In the genomic region with DNA sequence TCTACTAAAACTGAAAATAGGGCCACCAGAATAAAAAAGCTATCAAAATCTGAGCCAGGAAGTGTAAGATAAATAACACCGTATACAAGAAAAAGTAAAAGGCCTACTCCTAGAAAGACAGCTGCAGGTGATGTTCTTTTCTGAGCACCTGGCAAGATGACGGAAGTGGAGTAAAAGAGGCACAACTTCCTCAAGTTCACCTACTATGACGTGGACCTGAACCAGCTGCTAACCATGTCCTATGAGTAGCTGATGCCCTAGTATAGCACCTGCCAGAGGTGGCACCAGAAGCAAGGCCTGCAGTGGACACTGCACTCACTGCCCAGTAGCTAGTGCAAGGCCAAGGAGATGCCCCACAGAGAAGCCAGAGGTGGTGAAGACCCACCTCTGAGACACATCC, we compare ENCODE assay signal across 29 mouse cellular contexts. TPM values are rescaled to one million over a fixed set of nuclear protein-coding genes. Genes with fewer than 3 reads are reported as not detected.
A peak's percentile ranks its signal among the peaks of the same experiment; 100 is the strongest.
DNase-seq lines count a peak whose midpoint lies in the region; ATAC-seq lines count a peak whose summit lies in the region.
"Had no signal": no experiment of that assay in that cellular context is flagged by ENCODE, and none has a peak within 500 bp of the region (broad histone marks: within the 10 kb centered on the region; RNA-seq: fewer than 3 reads in every experiment).

No protein-coding gene starts in this region.

- ATAC-seq in kidney, embryonic 16.5 days (ENCODE audit: low FRiP score, low TSS enrichment), result no peak
- ATAC-seq: forebrain, embryonic 14.5 days; liver, embryonic 12.5 days; liver, postnatal 0 days had no signal

- H3K4me1 ChIP-seq in kidney, embryonic 16.5 days (ENCODE audit: insufficient read depth, low read length), result no peaks in the 10 kb centered on the region
- H3K4me1 ChIP-seq: embryonic facial prominence, embryonic 12.5 days; hindbrain, embryonic 10.5 days; hindbrain, embryonic 15.5 days; neural tube, embryonic 13.5 days had no signal

- 81% methylated on average over 3 of the region's 3 CpGs for WGBS in kidney, embryonic 16.5 days

- no peaks in the 10 kb centered on the region for H3K27me3 ChIP-seq in kidney, embryonic 16.5 days (ENCODE audit: insufficient read depth, low read length)
- H3K27me3 ChIP-seq: embryonic facial prominence, embryonic 12.5 days; heart, embryonic 13.5 days; hindbrain, embryonic 15.5 days; limb, embryonic 12.5 days; liver, embryonic 12.5 days; midbrain, embryonic 12.5 days; neural tube, embryonic 13.5 days had no signal

- peak; percentile 66 for DNase-seq in A20 (ENCODE audit: low read depth, low spot score)
- DNase-seq in CD4-positive helper T cell, adult 2 months (ENCODE audit: low read depth, low spot score), result peak; percentile 29
- DNase-seq in T-cell, adult 2 months (ENCODE audit: low spot score), result peak; percentile 20
- peak; percentile 52 for DNase-seq in naive thymus-derived CD4-positive, alpha-beta T cell, adult 2 months (ENCODE audit: low read depth)
- DNase-seq in MN1 (ENCODE audit: low spot score), result no peak
- no peak for DNase-seq in heart, postnatal 14 days
- DNase-seq: adrenal gland, postnatal 14 days; cerebellum, adult 11-12 months; cerebellum, adult 9-11 months; embryo, embryonic 11 days; gastrocnemius, postnatal 36 days; heart, postnatal 10 days; kidney, adult 8-10 months; kidney, postnatal 10 days; liver, postnatal 0 days; lung, postnatal 10 days; thymus, postnatal 36 days had no signal

- H3K36me3 ChIP-seq in kidney, embryonic 16.5 days (ENCODE audit: insufficient read depth, low read length), result peaks cover 16% of the 10 kb centered on the region; the same call in 1 of the 2 replicates

- H3K27ac ChIP-seq in kidney, embryonic 16.5 days (ENCODE audit: low read length), result no peak overlapping the region
- H3K27ac ChIP-seq: embryonic facial prominence, embryonic 12.5 days; heart, embryonic 13.5 days; hindbrain, embryonic 10.5 days; hindbrain, embryonic 15.5 days; left cerebral cortex, adult 2 months; limb, embryonic 12.5 days; liver, embryonic 12.5 days; midbrain, embryonic 12.5 days; neural tube, embryonic 13.5 days had no signal

- no peak overlapping the region for H3K9ac ChIP-seq in kidney, embryonic 16.5 days (replicated peaks; ENCODE audit: low read length)
- H3K9ac ChIP-seq: embryonic facial prominence, embryonic 12.5 days; heart, embryonic 13.5 days; hindbrain, embryonic 15.5 days; limb, embryonic 12.5 days; liver, embryonic 12.5 days; liver, postnatal 0 days; midbrain, embryonic 12.5 days; neural tube, embryonic 13.5 days had no signal

- H3K9me3 ChIP-seq in kidney, embryonic 16.5 days (ENCODE audit: low read length), result no peaks in the 10 kb centered on the region
- H3K9me3 ChIP-seq: embryonic facial prominence, embryonic 12.5 days; heart, embryonic 13.5 days; hindbrain, embryonic 10.5 days; hindbrain, embryonic 15.5 days; limb, embryonic 12.5 days; liver, embryonic 12.5 days; midbrain, embryonic 12.5 days; neural tube, embryonic 13.5 days had no signal

- intact Hi-C loops in heart, postnatal 14 days (cut with DNase I), result no loop called here

- no peak overlapping the region for H3K4me2 ChIP-seq in kidney, embryonic 16.5 days (replicated peaks; ENCODE audit: low read depth, low read length)
- H3K4me2 ChIP-seq: embryonic facial prominence, embryonic 12.5 days; heart, embryonic 13.5 days; hindbrain, embryonic 15.5 days; limb, embryonic 12.5 days; liver, embryonic 12.5 days; midbrain, embryonic 12.5 days; neural tube, embryonic 13.5 days had no signal

- H3K4me3 ChIP-seq in kidney, embryonic 16.5 days (ENCODE audit: low read length), result no peak overlapping the region
- H3K4me3 ChIP-seq: embryonic facial prominence, embryonic 12.5 days; heart, embryonic 13.5 days; hindbrain, embryonic 10.5 days; hindbrain, embryonic 15.5 days; left cerebral cortex, adult 2 months; limb, embryonic 12.5 days; liver, embryonic 12.5 days; midbrain, embryonic 12.5 days; myocyte; neural tube, embryonic 13.5 days had no signal

RNA-seq across cellular contexts. Expression of a gene that starts 9.3 kb away (rescaled TPM):
- total RNA-seq in heart, postnatal 14 days (2021), result 10 to 100 TPM; 59.8 to 67.0 TPM
- 56.2 and 60.6 TPM in 2 replicates for polyA plus RNA-seq in kidney, embryonic 16.5 days (2015; fragmentation: Nextera tagmentation; extraction: Ambion mirVana)

Comparison
In these comparisons a context has a peak if more than half of its experiments do, and no peak if none do; other contexts are left out.
1. DNase-seq: peak in A20 (single experiment), CD4-positive helper T cell, adult 2 months (single experiment), T-cell, adult 2 months (single experiment) and naive thymus-derived CD4-positive, alpha-beta T cell, adult 2 months (single experiment); none in MN1 (single experiment) and heart, postnatal 14 days (0 of 2).